Mouse (Mus musculus) hindbrain, postnatal 0 days (tissue): ENCODE measurements at regions not wholly inside any gene's neighbourhood (a gene's known extent, or its start where the extent isn't known, plus 50 kb on each side); places are given as distances from the start of the nearest gene placed in this dataset.

Source experiments
- ATAC-seq: fragments of 200-750 bp; cut with Nextera tagmentation; 2 replicates; pipeline ENCODE4 v1.8.0; 2017; ENCODE audit warnings: mild to moderate bottlenecking, moderate TSS enrichment, moderate library complexity
- DNase-seq: peaks from one replicate; pipeline ENCODE4 v3.0.0-alpha.2; 2015; ENCODE audit warnings: low spot score
- H3K27ac ChIP-seq: fragments of 300-500 bp; sonication (generic); 2 replicates; pipeline ENCODE4 v1.5.1; 2014; ENCODE audit warnings: mild to moderate bottlenecking
- H3K27me3 ChIP-seq: fragments of 300-500 bp; sonication (generic); 2 replicates; pipeline ENCODE4 v1.6.1; 2014; ENCODE audit warnings: low read length, mixed read lengths; ENCODE audit not compliant: insufficient read depth
- H3K36me3 ChIP-seq: fragments of 300-500 bp; sonication (generic); 2 replicates; pipeline ENCODE4 v1.6.1; 2014; ENCODE audit warnings: low read length, mixed read lengths; ENCODE audit not compliant: insufficient read depth
- H3K4me1 ChIP-seq: fragments of 300-500 bp; sonication (generic); 2 replicates; pipeline ENCODE4 v1.6.1; 2014; ENCODE audit warnings: antibody characterized with exemption, low read length, mixed read lengths; ENCODE audit not compliant: insufficient read depth
- H3K4me2 ChIP-seq: fragments of 300-500 bp; sonication (generic); 2 replicates; pipeline ENCODE4 v1.6.1; 2014; ENCODE audit warnings: low read depth, mild to moderate bottlenecking, low read length, moderate library complexity, mixed read lengths
- H3K4me3 ChIP-seq: fragments of 300-500 bp; sonication (generic); 2 replicates; pipeline ENCODE4 v1.5.1; 2014; ENCODE audit warnings: low read length
- H3K9ac ChIP-seq: fragments of 300-500 bp; sonication (generic); replicated peaks from 2 replicates; pipeline ENCODE4 v1.6.1; 2014; ENCODE audit warnings: mild to moderate bottlenecking, low read length, moderate library complexity, mixed read lengths
- H3K9me3 ChIP-seq: fragments of 300-500 bp; sonication (generic); 2 replicates; pipeline ENCODE4 v1.6.1; 2016; ENCODE audit warnings: low read length, mixed read lengths
- CTCF ChIP-seq: IDR thresholded peaks from 2 replicates; pipeline ENCODE4 v1.5.1; 2016; ENCODE audit warnings: antibody characterized with exemption, control low read depth, low read depth
- WGBS: fragments of 180-500 bp; shearing (Covaris S2); extraction: QIAGEN DNeasy Blood & Tissue Kit; methylation state at CpG from one replicate; pipeline ENCODE4 v1.1.7; 2014; 5-methylcytosine and 5-hydroxymethylcytosine counted together

GRCm38 (mm10) chr9:60951071-60951561, 156.8 kb downstream of the Uaca start:
- Histone ChIP-seq H3K27ac (0 out of 2 replicates have a peak overlapping the region, but pooled peaks have one; percentile 26), H3K9ac (no peak overlapping the region), H3K27me3 (no peaks in the 10 kb centered on the region), H3K4me3 (no peak overlapping the region), H3K4me2 (no peak overlapping the region), H3K4me1 (peaks cover 14% of the 10 kb centered on the region), H3K36me3 (no peaks in the 10 kb centered on the region), H3K9me3 (no peaks in the 10 kb centered on the region)
- peak; percentile 69 for ATAC-seq
- WGBS: 13% methylated on average over 10 of the region's 10 CpGs
- peak; percentile 85 for DNase-seq
- TF ChIP-seq CTCF: no peak

GRCm38 (mm10) chr9:60957438-60957837, 163.1 kb downstream of the Uaca start:
- Histone ChIP-seq H3K36me3 (no peaks in the 10 kb centered on the region), H3K27me3 (no peaks in the 10 kb centered on the region), H3K4me1 (no peaks in the 10 kb centered on the region), H3K4me2 (no peak overlapping the region), H3K27ac (no peak overlapping the region), H3K9ac (no peak overlapping the region), H3K4me3 (no peak overlapping the region), H3K9me3 (no peaks in the 10 kb centered on the region)
- no peak for ATAC-seq
- DNase-seq: no peak
- no peak for TF ChIP-seq CTCF
- WGBS: 47% methylated on average over 5 of the region's 5 CpGs

GRCm38 (mm10) chr9:60959537-60959936, 165.2 kb downstream of the Uaca start:
- no peak for ATAC-seq
- TF ChIP-seq CTCF: no peak
- no peak overlapping the region for H3K9ac ChIP-seq
- H3K27ac ChIP-seq: no peak overlapping the region
- no peaks in the 10 kb centered on the region for H3K36me3 ChIP-seq
- WGBS: 91% methylated on average over 6 of the region's 6 CpGs
- no peak overlapping the region for H3K4me3 ChIP-seq
- no peaks in the 10 kb centered on the region for H3K9me3 ChIP-seq
- DNase-seq: no peak
- no peaks in the 10 kb centered on the region for H3K27me3 ChIP-seq
- H3K4me1 ChIP-seq: no peaks in the 10 kb centered on the region
- H3K4me2 ChIP-seq: no peak overlapping the region

GRCm38 (mm10) chr9:60962086-60962485, 167.7 kb downstream of the Uaca start:
- H3K27ac ChIP-seq: no peak overlapping the region
- H3K4me2 ChIP-seq: no peak overlapping the region
- no peaks in the 10 kb centered on the region for H3K4me1 ChIP-seq
- ATAC-seq (no peak), DNase-seq (no peak)
- H3K9ac ChIP-seq: no peak overlapping the region
- H3K9me3 ChIP-seq: no peaks in the 10 kb centered on the region
- H3K36me3 ChIP-seq: no peaks in the 10 kb centered on the region
- 81% methylated on average over 4 of the region's 4 CpGs for WGBS
- no peaks in the 10 kb centered on the region for H3K27me3 ChIP-seq
- no peak overlapping the region for H3K4me3 ChIP-seq
- TF ChIP-seq CTCF: no peak

GRCm38 (mm10) chr9:60965641-60966040, 171.3 kb downstream of the Uaca start:
- no peak overlapping the region for H3K27ac ChIP-seq
- H3K4me1 ChIP-seq: no peaks in the 10 kb centered on the region
- DNase-seq: no peak
- no peaks in the 10 kb centered on the region for H3K9me3 ChIP-seq
- H3K27me3 ChIP-seq: no peaks in the 10 kb centered on the region
- no peak overlapping the region for H3K4me2 ChIP-seq
- WGBS: 94% methylated on average over 1 of the region's 1 CpGs
- TF ChIP-seq CTCF: no peak
- ATAC-seq: no peak
- H3K9ac ChIP-seq: no peak overlapping the region
- H3K4me3 ChIP-seq: no peak overlapping the region
- H3K36me3 ChIP-seq: no peaks in the 10 kb centered on the region

GRCm38 (mm10) chr9:60968281-60969031, 174.1 kb downstream of the Uaca start:
- Histone ChIP-seq H3K4me1 (0 out of 2 replicates have a peak, but pooled peaks cover 4% of the 10 kb centered on the region), H3K27ac (no peak overlapping the region), H3K4me2 (no peak overlapping the region), H3K9me3 (no peaks in the 10 kb centered on the region), H3K4me3 (no peak overlapping the region), H3K27me3 (no peaks in the 10 kb centered on the region), H3K36me3 (no peaks in the 10 kb centered on the region), H3K9ac (no peak overlapping the region)
- TF ChIP-seq CTCF: peak; percentile 65
- peak; percentile 65 for DNase-seq
- 32% methylated on average over 4 of the region's 4 CpGs for WGBS
- ATAC-seq: no peak
